Mouse (Mus musculus) hindbrain, embryonic 15.5 days (tissue): ENCODE results near the gene Serpinb1c. TPM values are rescaled to one million over a fixed set of nuclear protein-coding genes. Genes with fewer than 3 reads are reported as not detected.

Experiments
- ATAC-seq: fragments of 200-750 bp; cut with Nextera tagmentation; 2 replicates; pipeline ENCODE4 v1.8.0; 2017; ENCODE audit warnings: low read depth, moderate number of reproducible peaks, moderate TSS enrichment; ENCODE audit not compliant: low FRiP score
- H3K27ac ChIP-seq: fragments of 300-500 bp; sonication (generic); replicated peaks from 2 replicates; pipeline ENCODE4 v1.5.1; 2015; ENCODE audit warnings: mild to moderate bottlenecking, inconsistent platforms
- H3K27me3 ChIP-seq: fragments of 300-500 bp; sonication (generic); 2 replicates; pipeline ENCODE4 v1.6.1; 2015; ENCODE audit warnings: control low read depth, inconsistent platforms
- H3K36me3 ChIP-seq: fragments of 300-500 bp; sonication (generic); 2 replicates; pipeline ENCODE4 v1.6.1; 2015; ENCODE audit warnings: control low read depth, inconsistent platforms
- H3K4me1 ChIP-seq: fragments of 300-500 bp; sonication (generic); replicated peaks from 2 replicates; pipeline ENCODE4 v1.6.1; 2015; ENCODE audit warnings: control low read depth, inconsistent platforms
- H3K4me2 ChIP-seq: fragments of 300-500 bp; sonication (generic); 2 replicates; pipeline ENCODE4 v1.6.1; 2015; ENCODE audit warnings: moderate library complexity, mild to moderate bottlenecking, inconsistent platforms
- H3K4me3 ChIP-seq: fragments of 300-500 bp; sonication (generic); 2 replicates; pipeline ENCODE4 v1.5.1; 2015; ENCODE audit warnings: mild to moderate bottlenecking, inconsistent platforms
- H3K9ac ChIP-seq: fragments of 300-500 bp; sonication (generic); 2 replicates; pipeline ENCODE4 v1.6.1; 2015; ENCODE audit warnings: inconsistent platforms
- H3K9me3 ChIP-seq: fragments of 300-500 bp; sonication (generic); 2 replicates; pipeline ENCODE4 v1.6.1; 2016; ENCODE audit warnings: control low read depth, inconsistent platforms
- WGBS: fragments of 180-500 bp; shearing (Covaris S2); methylation state at CpG from one replicate; pipeline ENCODE4 v1.1.7; 2015; 5-methylcytosine and 5-hydroxymethylcytosine counted together
- polyA plus RNA-seq: library from polyadenylated mRNA; unstranded; fragments of >200 nt; fragmentation: Nextera tagmentation; extraction: Ambion mirVana; gene quantifications from 2 replicates; pipeline ENCODE4 v1.2.1, GENCODE M21; 2015

The Serpinb1c gene
- polyA plus RNA-seq, 1 experiment from 2014 or later, result not detected

- WGBS, result 91% methylated on average over 5 of the region's 5 CpGs
- H3K36me3 ChIP-seq, result no peaks in the 10 kb centered on the region
- H3K4me1 ChIP-seq, result no peaks in the 10 kb centered on the region
- H3K9ac ChIP-seq, result no peak overlapping the region
- H3K9me3 ChIP-seq, result no peaks in the 10 kb centered on the region
- no peak for ATAC-seq
- H3K27ac ChIP-seq, result no peak overlapping the region
- H3K4me2 ChIP-seq, result no peak overlapping the region
- H3K27me3 ChIP-seq, result no peaks in the 10 kb centered on the region
- no peak overlapping the region for H3K4me3 ChIP-seq
These were observed 63.5 kb downstream of the Serpinb1c start for GRCm38 (mm10) chr13:32834513-32834912.

GRCm38 (mm10) chr13:32833237-32833636 is 64.8 kb downstream of the Serpinb1c start:
- Histone ChIP-seq H3K4me1 (no peaks in the 10 kb centered on the region), H3K4me2 (no peak overlapping the region), H3K27me3 (no peaks in the 10 kb centered on the region), H3K9me3 (no peaks in the 10 kb centered on the region), H3K36me3 (no peaks in the 10 kb centered on the region), H3K4me3 (no peak overlapping the region), H3K9ac (no peak overlapping the region), H3K27ac (no peak overlapping the region)
- no peak for ATAC-seq
- 73% methylated on average over 6 of the region's 6 CpGs for WGBS

GRCm38 (mm10) chr13:32832776-32833175 is 65.2 kb downstream of the Serpinb1c start:
- H3K4me1 ChIP-seq, result no peaks in the 10 kb centered on the region
- WGBS, result 71% methylated on average over 3 of the region's 3 CpGs
- H3K4me2 ChIP-seq, result no peak overlapping the region
- H3K36me3 ChIP-seq, result no peaks in the 10 kb centered on the region
- H3K27ac ChIP-seq, result no peak overlapping the region
- no peak overlapping the region for H3K9ac ChIP-seq
- H3K4me3 ChIP-seq, result no peak overlapping the region
- no peaks in the 10 kb centered on the region for H3K27me3 ChIP-seq
- no peaks in the 10 kb centered on the region for H3K9me3 ChIP-seq
- no peak for ATAC-seq

GRCm38 (mm10) chr13:32831505-32832273 is 66.3 kb downstream of the Serpinb1c start:
- Histone ChIP-seq H3K9ac (no peak overlapping the region), H3K4me2 (no peak overlapping the region), H3K4me1 (no peaks in the 10 kb centered on the region), H3K27me3 (no peaks in the 10 kb centered on the region), H3K27ac (no peak overlapping the region), H3K9me3 (no peaks in the 10 kb centered on the region), H3K4me3 (no peak overlapping the region), H3K36me3 (no peaks in the 10 kb centered on the region)
- no peak for ATAC-seq
- 86% methylated on average over 3 of the region's 3 CpGs for WGBS

Other genes with a start within 250 kb of the Serpinb1c start
- gene Mylk4, start 114.3 kb downstream of the Serpinb1c start, polyA plus RNA-seq, result 0.06 and 0.26 TPM in 2 replicates
- 41.9 and 44.1 TPM in 2 replicates for gene Wrnip1, start 96.2 kb downstream of the Serpinb1c start, polyA plus RNA-seq
- not detected in 2 replicates for gene D930007J09Rik, start 95.4 kb downstream of the Serpinb1c start, polyA plus RNA-seq
- gene Serpinb1a, start 47.0 kb downstream of the Serpinb1c start, polyA plus RNA-seq, result 1.7 and 5.8 TPM in 2 replicates
- gene Serpinb6b, start 67.0 kb upstream of the Serpinb1c start, polyA plus RNA-seq, result 2.0 and 2.6 TPM in 2 replicates
- gene Serpinb9, start 105.0 kb upstream of the Serpinb1c start, polyA plus RNA-seq, result 1.8 and 2.2 TPM in 2 replicates
- 0.45 and 0.57 TPM in 2 replicates for gene Serpinb9b, start 129.2 kb upstream of the Serpinb1c start, polyA plus RNA-seq
- 20.4 and 25.1 TPM in 2 replicates for gene Serpinb1b, start 180.4 kb upstream of the Serpinb1c start, polyA plus RNA-seq